Mouse (Mus musculus) lung, postnatal 36 days (tissue): ENCODE measurements at regions not wholly inside any gene's neighbourhood (a gene's known extent, or its start where the extent isn't known, plus 50 kb on each side); places are given as distances from the start of the nearest gene placed in this dataset.
"Not testable (repeated sequence)": the region's sequence is repeated elsewhere in the genome, so short reads cannot be mapped to it uniquely, and the experiment has no call there.

ENCODE experiments used
- DNase-seq: peaks from one replicate; pipeline ENCODE4 v3.0.0; 2022; ENCODE audit warnings: mixed read lengths

DNA sequence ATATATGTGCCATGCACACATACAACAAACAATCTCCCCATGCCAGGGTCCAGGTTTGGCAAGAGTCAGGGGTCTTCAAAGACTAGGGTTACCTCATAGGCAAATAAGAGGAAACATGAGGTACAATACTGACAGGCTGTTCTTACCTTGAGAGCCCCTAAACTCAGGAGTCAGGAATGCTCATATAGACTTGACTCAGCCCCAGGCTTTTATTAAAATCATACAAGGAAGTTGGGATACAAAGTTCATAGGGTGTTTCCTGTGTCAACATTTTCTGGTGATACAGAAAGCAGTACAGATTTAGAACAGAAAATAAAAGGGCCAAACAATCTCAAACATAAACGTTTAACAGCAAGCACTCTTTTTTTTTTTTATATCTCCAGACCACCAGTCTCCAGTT, 2102.4 kb upstream of the Aga start:
- no peak for DNase-seq

DNA sequence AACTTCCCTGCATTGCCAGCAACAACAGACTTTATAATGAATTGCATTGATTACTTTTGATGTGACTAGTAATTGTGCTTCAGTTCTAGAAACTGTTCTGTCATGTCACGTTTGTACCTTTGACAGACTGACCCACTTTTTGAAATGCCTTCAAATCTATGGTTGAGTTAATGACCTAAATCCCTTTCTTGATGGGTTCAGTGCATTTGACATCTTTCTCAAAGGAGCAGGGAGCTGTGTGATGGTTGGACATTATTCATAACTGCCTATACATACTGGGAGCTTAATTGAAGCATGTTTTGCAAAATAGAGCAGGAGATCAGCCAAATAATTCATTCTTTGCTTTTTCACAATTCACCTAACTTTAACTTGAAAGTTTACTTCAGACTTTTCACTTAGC, 2083.1 kb upstream of the Aga start:
- no peak for DNase-seq

DNA sequence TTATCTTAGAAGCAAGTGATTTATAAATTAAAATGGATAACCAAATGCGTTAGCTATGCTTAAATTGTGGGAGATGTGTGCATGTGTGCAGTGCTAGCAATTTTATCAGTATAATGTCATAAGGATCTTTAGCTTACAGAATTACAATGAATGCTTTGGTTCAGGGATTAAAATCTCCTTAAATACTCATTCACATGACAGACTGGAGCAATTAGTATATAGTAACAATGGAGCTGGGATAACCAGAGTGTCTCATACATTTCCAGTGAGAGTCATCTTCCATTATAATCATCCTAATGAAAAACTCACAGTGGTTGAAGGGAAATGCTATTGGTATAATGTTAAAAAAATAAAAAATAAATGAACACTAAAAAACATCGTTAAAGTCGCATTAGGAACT, 2082.7 kb upstream of the Aga start:
- no peak for DNase-seq

DNA sequence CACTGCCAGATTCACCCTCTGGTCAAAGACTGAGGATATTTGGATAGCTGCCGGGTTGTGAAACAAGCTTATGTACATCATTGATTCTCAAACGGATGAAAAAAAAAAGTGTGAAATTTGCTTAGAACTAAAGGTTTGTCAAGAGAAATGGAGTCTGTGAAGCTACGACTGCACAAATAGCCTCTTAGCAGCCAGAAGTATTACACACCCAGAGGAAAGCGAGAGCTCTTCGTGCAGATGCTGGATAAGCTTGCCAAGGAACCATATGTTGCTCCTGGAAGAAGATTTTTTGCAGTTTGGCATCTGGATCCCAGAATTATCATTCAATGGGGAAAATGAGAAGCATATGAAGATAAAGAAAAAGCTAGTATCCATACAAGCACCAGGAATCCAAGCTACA, 2063.9 kb upstream of the Aga start:
- DNase-seq, result no peak

DNA sequence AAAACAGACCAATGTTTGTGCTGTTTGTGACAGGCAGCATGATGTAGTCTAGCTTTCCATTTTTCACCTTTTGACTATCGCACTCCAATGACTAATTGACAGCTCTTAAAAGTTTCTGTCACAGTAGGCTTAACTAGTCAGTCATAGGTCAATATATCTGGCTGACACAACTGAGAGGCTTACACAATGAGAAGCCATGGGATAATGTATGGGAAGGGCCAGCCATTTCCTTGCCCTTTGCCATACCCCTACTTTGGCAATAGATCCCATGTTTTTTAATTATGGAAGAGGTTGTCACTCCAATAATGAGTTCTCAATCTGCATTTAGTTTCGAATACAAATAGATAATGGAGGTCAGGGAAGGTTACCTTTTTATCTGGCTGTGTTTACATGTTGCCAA, 2062.9 kb upstream of the Aga start:
- DNase-seq, result no peak

DNA sequence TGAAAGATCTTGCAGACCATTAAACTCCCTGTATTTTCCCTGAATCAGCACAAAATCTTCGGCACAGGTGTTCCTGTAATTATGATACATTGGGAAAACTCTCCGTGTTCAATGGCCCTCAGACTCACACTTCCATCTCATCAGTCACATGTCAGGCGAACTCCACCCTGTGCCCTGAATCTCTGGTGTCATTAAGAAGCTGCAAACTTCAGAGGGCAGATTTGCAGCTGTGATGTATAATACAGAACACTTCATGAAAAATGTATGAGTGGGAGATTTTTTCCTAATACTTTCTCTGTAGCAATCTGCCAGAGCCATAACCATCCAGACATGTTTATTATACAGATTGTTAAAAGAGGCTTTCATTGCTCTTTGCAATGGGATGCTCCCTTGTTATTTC, 2032.1 kb upstream of the Aga start:
- DNase-seq, result no peak

DNA sequence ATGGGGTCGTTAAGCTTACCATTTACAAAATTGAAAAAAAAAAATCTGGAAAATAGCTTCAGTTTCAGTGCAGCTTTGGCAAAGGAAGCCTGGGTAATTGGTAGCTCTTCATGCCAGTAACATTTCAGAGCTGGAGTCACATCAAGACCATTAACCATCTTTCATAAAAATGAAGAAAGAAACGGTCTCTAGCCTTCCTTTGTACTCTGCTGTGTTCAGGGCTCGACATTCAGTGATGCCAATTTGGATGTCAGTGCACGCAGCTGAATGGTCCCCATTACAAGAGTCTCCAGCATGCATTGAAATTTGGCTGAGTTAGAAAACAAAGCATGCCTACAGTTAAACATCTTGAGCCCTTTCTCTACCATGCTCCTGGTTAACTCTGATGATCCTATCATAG, 2009.0 kb upstream of the Aga start:
- no peak for DNase-seq

DNA sequence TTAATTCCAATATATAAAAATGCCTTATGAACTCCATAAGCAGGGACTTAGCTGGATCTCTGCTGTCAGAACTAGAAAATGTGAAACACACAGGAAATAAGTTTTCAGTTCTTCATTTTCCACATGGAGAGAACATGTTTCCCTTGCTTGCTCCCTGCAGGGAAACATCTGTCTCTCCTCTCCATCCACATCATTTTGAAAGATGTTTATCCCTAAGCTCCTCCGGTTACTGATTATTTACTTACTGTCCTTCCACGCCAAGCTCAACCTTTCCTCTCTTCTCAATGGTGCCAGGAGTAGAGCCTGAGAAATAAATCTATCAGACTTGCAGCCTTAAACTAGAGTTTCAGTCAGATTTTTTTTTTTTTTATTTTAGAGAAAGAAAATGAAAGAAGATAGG, 1988.4 kb upstream of the Aga start:
- DNase-seq, result peak; percentile 3

DNA sequence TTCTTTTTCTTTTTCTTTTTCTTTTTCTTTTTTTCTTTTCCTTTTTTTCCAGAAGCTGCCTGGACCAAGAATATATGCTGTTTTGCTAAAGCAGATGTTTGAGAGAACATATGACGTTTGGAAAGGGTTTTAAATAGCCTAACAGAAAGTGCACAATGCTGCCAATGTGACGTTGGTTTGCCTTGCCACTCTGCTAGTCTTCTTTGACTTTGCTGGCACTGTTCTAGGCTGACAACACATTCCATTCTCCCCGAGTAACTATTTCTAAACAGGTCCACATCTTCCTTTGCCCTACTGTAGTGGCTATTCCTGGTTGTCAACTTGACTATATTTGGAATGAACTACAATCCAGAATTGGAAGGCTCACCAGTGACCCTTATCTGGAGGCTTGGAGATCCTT, 1958.4 kb upstream of the Aga start:
- DNase-seq, result not testable (repeated sequence)
